Mouse (Mus musculus): ENCODE data around the gene Usp18.

- TF ChIP-seq CTCF (IDR thresholded peaks at IDR 0.05) (no peak), EP300 (IDR thresholded peaks at IDR 0.05) (no peak)
Measured at GRCm38 (mm10) chr6:121304630-121305029, 58.9 kb downstream of the Usp18 start.
